Mouse (Mus musculus): ENCODE data around the gene Pdcd6.

The Pdcd6 gene

DNA sequence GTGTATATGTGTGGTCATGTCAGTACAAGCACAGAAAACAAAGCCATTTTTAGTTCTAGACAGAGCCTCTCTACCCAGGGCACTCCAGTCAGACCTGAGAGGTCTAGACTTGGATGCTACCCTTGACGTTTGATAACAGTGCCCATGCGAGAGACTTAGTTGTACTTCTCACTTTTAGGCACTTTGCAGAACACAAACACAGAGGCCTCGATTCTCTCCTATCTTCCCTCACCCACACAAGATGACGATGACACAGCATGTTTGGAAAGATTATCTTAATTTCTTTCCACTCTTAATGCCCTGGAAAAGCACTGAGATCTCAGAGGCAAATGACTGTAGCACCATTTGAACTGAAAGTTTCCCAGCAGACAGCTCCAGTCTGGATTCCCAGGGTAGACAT, 41.7 kb downstream of the Pdcd6 start:
- no peak for DNase-seq

DNA sequence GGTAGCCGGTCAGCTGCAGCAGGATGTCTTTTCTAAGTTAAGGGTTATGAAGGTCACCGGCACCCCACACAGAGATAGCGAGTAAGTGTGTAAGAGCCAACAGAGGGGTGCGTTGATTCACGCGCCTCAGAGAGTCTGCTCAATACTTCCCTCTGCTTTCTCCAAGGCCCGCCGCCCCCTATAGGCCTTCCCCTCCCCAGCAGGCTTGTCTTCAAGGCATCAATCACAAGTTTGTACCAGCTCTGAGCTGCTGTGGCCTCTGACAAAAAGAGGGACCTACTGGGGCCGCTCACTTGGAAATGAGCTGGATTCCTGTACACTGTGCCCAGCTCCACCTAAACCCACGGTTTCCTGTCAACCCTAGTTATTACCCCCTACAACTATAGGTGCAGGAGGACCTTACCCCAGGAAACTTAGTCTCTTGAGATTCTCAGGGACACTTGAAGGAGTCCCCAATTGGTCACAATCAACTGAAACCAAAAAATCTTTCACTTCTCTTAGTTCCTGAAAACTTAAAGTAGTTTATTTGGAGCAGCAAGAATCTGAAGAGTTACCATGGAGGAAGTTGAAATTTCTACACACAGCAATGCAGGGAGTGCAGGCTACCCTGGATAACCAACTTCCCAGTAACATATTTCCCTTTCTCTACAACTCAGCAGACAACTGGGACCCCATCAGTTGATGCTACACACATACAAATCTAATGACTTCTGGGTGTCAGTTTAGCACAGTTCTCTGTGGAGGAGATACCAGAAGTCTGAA, 57.0 kb downstream of the Pdcd6 start:
- peak; percentile 67 to 74 for DNase-seq

DNA sequence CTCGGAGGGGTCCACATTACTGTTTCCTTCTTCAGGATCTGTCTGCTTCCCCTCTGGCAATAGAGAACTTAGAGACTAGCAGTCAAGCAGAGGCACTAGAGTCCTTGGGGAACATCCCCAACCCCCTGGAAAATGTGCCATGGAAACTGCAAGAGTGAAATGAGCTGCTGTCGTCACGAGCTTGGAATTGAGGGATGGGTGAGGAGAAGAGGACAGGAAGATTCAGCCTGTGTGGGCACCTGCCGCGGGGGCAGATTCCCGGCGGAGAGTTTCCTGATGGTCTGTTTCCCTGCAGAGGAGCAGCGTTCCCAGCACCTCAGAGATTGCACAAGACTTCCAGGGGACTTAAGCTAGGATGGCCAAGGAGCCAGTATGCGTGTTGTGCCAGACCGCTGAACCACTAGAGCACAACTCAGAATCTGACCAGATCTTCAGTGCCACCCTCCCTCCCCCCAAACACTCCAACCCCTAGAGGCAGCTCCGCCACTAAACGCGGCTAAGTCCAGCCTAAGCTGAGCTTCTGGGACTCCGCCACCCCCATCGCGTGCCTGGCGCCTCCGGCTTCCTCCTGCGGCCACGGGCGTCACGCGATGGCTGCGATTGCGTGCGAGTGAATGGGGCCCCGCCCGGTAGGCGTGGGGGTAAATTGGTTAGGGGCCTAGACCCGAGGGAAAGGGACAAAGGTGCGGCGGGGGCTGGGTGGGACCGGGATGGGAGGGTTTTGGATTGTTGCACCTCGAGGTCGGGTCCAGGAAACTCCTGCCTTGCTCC, 57.7 kb downstream of the Pdcd6 start:
- DNase-seq = peak; percentile 61 to 65
